Mouse (Mus musculus) small intestine, adult 2 months (tissue): ENCODE data around the gene Rmi1. TPM values are rescaled to one million over a fixed set of nuclear protein-coding genes. Genes with fewer than 3 reads are reported as not detected.
"Not testable (repeated sequence)": the region's sequence is repeated elsewhere in the genome, so short reads cannot be mapped to it uniquely, and the experiment has no call there.

Source experiments
- H3K27ac ChIP-seq: fragments of 200-500 bp; 2 replicates; pipeline ENCODE4 v1.5.1; 2012; ENCODE audit warnings: low read depth, low read length, control low read depth, inconsistent platforms; ENCODE audit not compliant: insufficient read depth
- H3K27me3 ChIP-seq: fragments of 200-500 bp; 2 replicates; pipeline ENCODE4 v1.6.1; 2012; ENCODE audit warnings: mild to moderate bottlenecking, moderate library complexity, low read length, inconsistent platforms; ENCODE audit not compliant: control insufficient read depth, insufficient read depth
- H3K36me3 ChIP-seq: fragments of 200-500 bp; 2 replicates; pipeline ENCODE4 v1.6.1; 2012; ENCODE audit warnings: mild to moderate bottlenecking, low read length, control low read depth, inconsistent platforms; ENCODE audit not compliant: control insufficient read depth, insufficient read depth
- H3K4me1 ChIP-seq: fragments of 200-500 bp; 2 replicates; pipeline ENCODE4 v1.6.1; 2012; ENCODE audit warnings: low read length, inconsistent platforms, mixed read lengths; ENCODE audit not compliant: control insufficient read depth, insufficient read depth, insufficient read length
- H3K4me3 ChIP-seq: fragments of 200-500 bp; 2 replicates; pipeline ENCODE4 v1.5.1; 2012; ENCODE audit warnings: low read depth, mild to moderate bottlenecking, control low read depth, inconsistent platforms, low read length, moderate library complexity
- CTCF ChIP-seq: fragments of 200-500 bp; IDR thresholded peaks from 2 replicates; pipeline ENCODE4 v1.5.1; 2012; ENCODE audit warnings: low read depth, mild to moderate bottlenecking, control low read depth, inconsistent platforms, low read length, moderate library complexity, mixed read lengths; ENCODE audit not compliant: insufficient replicate concordance, insufficient read length; ENCODE audit errors: extremely low read depth
- POLR2A ChIP-seq: fragments of 200-500 bp; IDR thresholded peaks from 2 replicates; pipeline ENCODE4 v1.6.1; 2012; ENCODE audit warnings: low read depth, mild to moderate bottlenecking, control low read depth, inconsistent platforms, low read length, moderate library complexity
- WGBS: fragments of 180-500 bp; shearing (Covaris S2); methylation state at CpG from one replicate; pipeline ENCODE4 v1.1.7; 2018; 5-methylcytosine and 5-hydroxymethylcytosine counted together
- polyA plus RNA-seq: library from polyadenylated mRNA; depleted of rRNA; stranded (reverse); fragments of >200 nt; gene quantifications from 2 replicates; pipeline ENCODE4 v1.2.3, GENCODE M21; 2012

Gene Rmi1
- polyA plus RNA-seq, 1 experiment: 5.5 TPM

- H3K27me3 ChIP-seq: no peaks in the 10 kb centered on the region
- WGBS: 25% methylated on average over 7 of the region's 7 CpGs
- peak overlapping the region; percentile 76 for H3K4me3 ChIP-seq
- H3K27ac ChIP-seq: peak overlapping the region; percentile 97
- TF ChIP-seq POLR2A (no peak), CTCF (no peak)
- peaks cover 26% of the 10 kb centered on the region for H3K36me3 ChIP-seq
- H3K4me1 ChIP-seq: peaks cover 6% of the 10 kb centered on the region
These were observed 16.5 kb upstream of the Rmi1 start for GRCm38 (mm10) chr13:58385547-58385920.

GRCm38 (mm10) chr13:58387948-58388347, 14.1 kb upstream of the Rmi1 start:
- H3K4me1 ChIP-seq: peaks cover 6% of the 10 kb centered on the region
- no peaks in the 10 kb centered on the region for H3K27me3 ChIP-seq
- TF ChIP-seq POLR2A: no peak
- TF ChIP-seq CTCF: peak; percentile 57; the same call in 1 of the 2 replicates
- no peak overlapping the region for H3K27ac ChIP-seq
- peaks cover 15% of the 10 kb centered on the region for H3K36me3 ChIP-seq
- WGBS: 6% methylated on average over 7 of the region's 7 CpGs
- H3K4me3 ChIP-seq: no peak overlapping the region

- Histone ChIP-seq H3K36me3 (peaks cover 17% of the 10 kb centered on the region), H3K4me1 (peaks cover 6% of the 10 kb centered on the region), H3K4me3 (no peak overlapping the region), H3K27me3 (no peaks in the 10 kb centered on the region), H3K27ac (no peak overlapping the region)
- WGBS: 29% methylated on average over 3 of the region's 3 CpGs
- TF ChIP-seq POLR2A (no peak), CTCF (no peak)
These were observed 13.7 kb upstream of the Rmi1 start for GRCm38 (mm10) chr13:58388379-58388778.

- H3K27ac ChIP-seq: no peak overlapping the region
- no peak for TF ChIP-seq CTCF
- TF ChIP-seq POLR2A: no peak
- peaks cover 26% of the 10 kb centered on the region for H3K36me3 ChIP-seq
- WGBS: 77% methylated on average over 2 of the region's 2 CpGs
- no peaks in the 10 kb centered on the region for H3K27me3 ChIP-seq
- no peak overlapping the region for H3K4me3 ChIP-seq
- H3K4me1 ChIP-seq: peaks cover 6% of the 10 kb centered on the region
These were observed 12.6 kb upstream of the Rmi1 start for GRCm38 (mm10) chr13:58389324-58389951.

GRCm38 (mm10) chr13:58394392-58394791, 7.7 kb upstream of the Rmi1 start:
- not testable (repeated sequence) for H3K27ac ChIP-seq, H3K4me3 ChIP-seq, H3K27me3 ChIP-seq, H3K4me1 ChIP-seq
- 75% methylated on average over 11 of the region's 11 CpGs for WGBS
- peaks cover 59% of the 10 kb centered on the region for H3K36me3 ChIP-seq

GRCm38 (mm10) chr13:58397651-58398050, 4.4 kb upstream of the Rmi1 start:
- H3K36me3 ChIP-seq: peaks cover 48% of the 10 kb centered on the region
- WGBS: 81% methylated on average over 13 of the region's 13 CpGs
- H3K27ac ChIP-seq: no peak overlapping the region
- no peaks in the 10 kb centered on the region; the same call in 1 of the 2 replicates for H3K4me1 ChIP-seq
- no peaks in the 10 kb centered on the region for H3K27me3 ChIP-seq
- no peak overlapping the region for H3K4me3 ChIP-seq
- TF ChIP-seq CTCF: no peak
- no peak for TF ChIP-seq POLR2A

- H3K27ac ChIP-seq: no peak overlapping the region
- no peak for TF ChIP-seq CTCF
- no peak for TF ChIP-seq POLR2A
- H3K36me3 ChIP-seq: peaks cover 23% of the 10 kb centered on the region
- H3K27me3 ChIP-seq: no peaks in the 10 kb centered on the region
- peak overlapping the region; percentile 60 for H3K4me3 ChIP-seq
- no peaks in the 10 kb centered on the region; the same call in 1 of the 2 replicates for H3K4me1 ChIP-seq
- WGBS: under 1% methylated on average over 11 of the region's 11 CpGs
These were observed 1.5 kb upstream of the Rmi1 start for GRCm38 (mm10) chr13:58400576-58400975.
